Mouse (Mus musculus): ENCODE data around the gene Gm3411. TPM values are rescaled to one million over a fixed set of nuclear protein-coding genes. Genes with fewer than 3 reads are reported as not detected.

The Gm3411 gene
- 0.87 TPM in 1 of 2 replicates, not detected in the other for polyA plus RNA-seq (2012; rRNA removed)

DNA sequence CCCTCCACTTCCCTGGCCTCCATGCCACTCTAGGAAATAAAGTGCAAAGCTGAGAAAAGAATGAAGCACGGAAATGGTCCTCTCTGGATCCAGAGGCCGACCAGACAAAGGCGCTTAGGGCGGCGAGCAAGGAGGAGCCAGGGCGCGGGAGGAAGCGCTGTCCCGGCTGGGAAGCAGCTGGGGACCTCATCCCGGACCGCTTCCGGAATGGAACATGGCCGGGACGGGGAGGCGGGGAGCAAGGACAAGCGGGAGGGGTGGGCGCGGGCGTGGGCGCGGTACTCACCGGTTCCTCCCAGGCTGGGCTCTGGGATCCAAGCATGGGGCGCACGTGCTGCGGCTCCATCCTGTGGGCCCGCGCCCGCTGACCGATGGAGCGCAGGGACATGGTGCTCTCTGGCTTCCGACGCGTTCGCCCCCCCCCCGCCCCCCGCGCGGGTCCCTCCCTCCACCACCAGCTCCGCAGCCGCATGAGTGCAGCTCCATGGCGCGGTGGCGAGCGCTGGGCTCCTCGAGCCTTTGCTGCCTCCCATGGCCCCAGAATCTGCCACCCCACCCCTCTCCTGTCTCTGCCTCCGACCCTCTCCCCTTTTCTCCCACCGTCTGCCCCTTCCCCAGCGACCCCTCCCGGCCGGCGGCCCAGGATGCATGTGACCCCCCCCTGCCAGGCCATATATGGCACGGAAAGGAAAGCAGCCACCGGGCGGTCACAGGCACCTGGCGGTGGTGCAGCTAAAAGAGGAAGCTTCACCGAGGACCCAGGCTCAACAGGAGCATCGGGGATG lies at the start of gene Gm3411:
Gene Gm3411, minus strand, starts transcription at position 320 of the 785 bp plus-strand sequence.

DNA sequence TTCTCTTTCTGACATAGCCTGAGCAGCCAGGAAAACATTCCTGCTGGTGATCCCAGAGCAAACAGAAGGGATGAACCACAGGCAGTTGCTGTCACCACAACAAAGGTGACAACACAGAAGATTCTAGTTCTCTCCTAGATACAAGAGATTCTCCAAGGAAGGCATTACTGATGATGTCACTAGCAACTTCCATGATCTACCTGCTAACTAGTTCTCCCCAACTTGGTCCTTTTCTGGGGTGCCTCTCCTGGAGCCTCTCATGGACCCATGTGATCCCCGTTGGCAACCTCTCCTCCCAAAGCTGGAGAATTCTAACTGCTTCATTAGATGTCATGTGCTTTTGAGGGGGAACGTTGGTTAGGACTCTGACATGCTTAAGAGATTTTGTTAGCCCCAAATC lies 17.7 kb upstream of the Gm3411 start, which contains the start of gene Gm21103:
Gene Gm21103, minus strand, starts transcription at position 101 of the 400 bp plus-strand sequence.

DNA sequence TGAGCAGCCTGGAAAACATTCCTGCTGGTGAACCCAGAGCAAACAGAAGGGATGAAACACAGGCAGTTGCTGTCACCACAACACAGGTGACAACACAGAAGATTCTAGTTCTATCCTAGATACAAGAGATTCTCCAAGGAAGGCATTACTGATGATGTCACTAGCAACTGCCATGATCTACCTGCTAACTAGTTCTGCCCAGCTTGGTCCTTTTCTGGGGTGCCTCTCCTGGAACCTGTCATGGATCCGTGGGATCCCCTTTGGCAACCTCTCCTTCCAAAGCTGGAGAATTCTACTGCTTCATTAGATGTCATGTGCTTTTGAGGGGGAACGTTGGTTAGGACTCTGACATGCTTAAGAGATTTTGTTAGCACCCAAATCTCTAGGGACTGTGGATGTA lies 67.9 kb downstream of the Gm3411 start, which contains the start of gene Gm21560:
Gene Gm21560, minus strand, starts transcription at position 101 of the 400 bp plus-strand sequence.

Other genes with a start within 250 kb of the Gm3411 start
- gene Gm6337, start 229.0 kb downstream of the Gm3411 start, polyA plus RNA-seq (2012; rRNA removed), result not detected in 2 replicates
- gene Gm8206, start 193.3 kb downstream of the Gm3411 start, polyA plus RNA-seq (2012; rRNA removed), result not detected in 2 replicates
- gene Gm3468, start 178.6 kb downstream of the Gm3411 start, polyA plus RNA-seq (2012; rRNA removed), result not detected in 2 replicates
- not detected in 2 replicates for gene Gm3476, start 161.4 kb downstream of the Gm3411 start, polyA plus RNA-seq (2012; rRNA removed)
- gene Gm21560, start 68.0 kb downstream of the Gm3411 start, polyA plus RNA-seq (2012; rRNA removed), result not detected in 2 replicates
- not detected in 2 replicates for gene Gm21103, start 17.6 kb upstream of the Gm3411 start, polyA plus RNA-seq (2012; rRNA removed)
- gene Gm3618, start 56.4 kb upstream of the Gm3411 start, polyA plus RNA-seq (2012; rRNA removed), result not detected in 2 replicates
- gene Gm16440, start 103.1 kb upstream of the Gm3411 start, polyA plus RNA-seq (2012; rRNA removed), result not detected in 2 replicates
- 0.32 TPM in 1 of 2 replicates, not detected in the other for gene Gm3591, start 125.2 kb upstream of the Gm3411 start, polyA plus RNA-seq (2012; rRNA removed)
- gene Gm3594, start 157.4 kb upstream of the Gm3411 start, polyA plus RNA-seq (2012; rRNA removed), result not detected in 2 replicates

Data from ovary, adult 2 months (tissue).